In genomic region chr19:43754872-43755271, GRCm38 (mm10) we compare ENCODE assay signal across 16 mouse cellular contexts. TPM values are rescaled to one million over a fixed set of nuclear protein-coding genes. Genes with fewer than 3 reads are reported as not detected.
"Had no signal": no experiment of that assay in that cellular context is flagged by ENCODE, and none has a peak within 500 bp of the region (broad histone marks: within the 10 kb centered on the region; RNA-seq: fewer than 3 reads in every experiment).

No protein-coding gene starts in this region.

- H3K27ac ChIP-seq: neural tube, embryonic 12.5 days; neural tube, embryonic 13.5 days; neural tube, embryonic 15.5 days; stomach, embryonic 15.5 days; stomach, postnatal 0 days had no signal

- H3K4me3 ChIP-seq: neural tube, embryonic 12.5 days; neural tube, embryonic 13.5 days; neural tube, embryonic 15.5 days; stomach, embryonic 15.5 days had no signal

- DNase-seq: retina, postnatal 1 day; right cerebral cortex, adult 18-20 months; right cerebral cortex, postnatal 25 days; right cerebral cortex, postnatal 4 days; spleen, adult 18-20 months; thymus, adult 2 months; thymus, postnatal 14 days; thymus, postnatal 25 days; thymus, postnatal 36 days; thymus, postnatal 4 days had no signal

- H3K4me2 ChIP-seq: neural tube, embryonic 12.5 days; neural tube, embryonic 13.5 days; neural tube, embryonic 15.5 days; stomach, embryonic 15.5 days had no signal

- H3K27me3 ChIP-seq: neural tube, embryonic 12.5 days; neural tube, embryonic 13.5 days; neural tube, embryonic 15.5 days; stomach, embryonic 15.5 days had no signal

- H3K9me3 ChIP-seq: neural tube, embryonic 12.5 days; neural tube, embryonic 13.5 days; neural tube, embryonic 15.5 days; stomach, embryonic 15.5 days had no signal

- H3K4me1 ChIP-seq: neural tube, embryonic 12.5 days; stomach, embryonic 15.5 days had no signal

- H3K9ac ChIP-seq: neural tube, embryonic 12.5 days; neural tube, embryonic 13.5 days; neural tube, embryonic 15.5 days; stomach, embryonic 15.5 days had no signal

- H3K36me3 ChIP-seq: stomach, embryonic 15.5 days had no signal

RNA-seq across cellular contexts. Expression of gene Abcc2, which starts 27.1 kb away (rescaled TPM):
- polyA plus RNA-seq: thymus, postnatal 0 days had no signal
